Mouse (Mus musculus) spleen, adult 2 months (tissue): Measurements from ENCODE around the gene Hes5.

ENCODE experiments used
- CTCF ChIP-seq: fragments of 200-500 bp; IDR thresholded peaks from 2 replicates; pipeline ENCODE4 v1.5.1; 2011; ENCODE audit warnings: mild to moderate bottlenecking, inconsistent platforms; ENCODE audit not compliant: insufficient read depth, insufficient read length, insufficient replicate concordance; ENCODE audit errors: extremely low read depth
- POLR2A ChIP-seq: fragments of 200-500 bp; IDR thresholded peaks from 2 replicates; pipeline ENCODE4 v1.6.1; 2011; ENCODE audit warnings: low read depth, low read length, inconsistent platforms

GRCm38 (mm10) chr4:154958621-154959020, 2.1 kb upstream of the Hes5 start:
- TF ChIP-seq CTCF, result no peak
- TF ChIP-seq POLR2A, result no peak
